Mouse (Mus musculus): ENCODE results near the gene Cldn3. TPM values are rescaled to one million over a fixed set of nuclear protein-coding genes. Genes with fewer than 3 reads are reported as not detected.

Cldn3 gene
- polyA plus RNA-seq, 1 experiment from 2014 or later: 2.9 TPM

DNA sequence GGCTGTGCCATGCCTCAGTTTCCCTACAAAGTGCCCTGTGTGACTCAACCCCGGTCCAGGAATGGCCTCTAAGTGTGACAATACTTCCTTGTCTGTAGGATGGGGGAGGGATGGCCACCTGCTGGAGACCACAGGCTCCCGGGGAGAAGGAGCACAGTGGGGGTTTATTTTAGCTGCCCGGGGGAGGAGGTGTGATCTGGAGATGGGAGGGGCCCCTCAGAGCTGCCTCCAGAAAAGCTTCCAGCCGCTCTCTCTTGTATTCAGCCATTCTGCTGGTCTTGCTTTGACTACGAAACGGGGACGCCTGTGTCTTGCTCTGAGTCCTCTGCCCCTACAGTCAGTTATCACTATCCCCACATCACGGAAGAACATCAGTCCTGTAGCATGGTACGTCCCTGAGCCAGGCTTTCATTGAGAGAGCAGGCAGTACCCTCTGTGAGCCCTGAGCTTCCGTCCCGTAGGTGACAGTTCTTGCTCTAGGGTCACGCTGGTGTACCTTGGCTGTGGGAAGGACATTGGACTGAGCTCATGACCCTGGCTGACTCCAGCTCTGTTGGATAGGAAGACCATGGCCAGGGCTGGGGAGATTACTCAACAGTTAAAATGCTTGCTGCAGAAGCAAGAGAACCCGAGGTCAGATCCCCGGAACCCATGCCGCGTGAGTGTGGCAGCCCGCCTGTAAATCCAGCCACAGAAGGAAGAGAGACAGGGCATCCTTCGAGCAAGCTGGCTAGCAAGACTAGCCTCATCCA is 49.8 kb downstream of the Cldn3 start:
- Histone ChIP-seq H3K27ac (replicated peaks) (no peak overlapping the region), H3K27me3 (ENCODE audit: low read depth, poor library complexity, severe bottlenecking) (no peaks in the 10 kb centered on the region), H3K9me3 (replicated peaks) (peaks cover 12% of the 10 kb centered on the region; the same call in 1 of the 2 replicates), H3K36me3 (peaks cover 12% of the 10 kb centered on the region), H3K4me1 (peaks cover 7% of the 10 kb centered on the region; the same call in 1 of the 2 replicates), H3K4me3 (no peak overlapping the region)
- whole genome bisulfite sequencing: 66% methylated on average over 18 of the region's 18 CpGs
- no peak for DNase-seq (ENCODE audit: low spot score)

Other genes starting within 250 kb of the Cldn3 start
- gene Eln, start 238.9 kb upstream of the Cldn3 start, polyA plus RNA-seq (2016; fragmentation: Nextera tagmentation; extraction: Ambion mirVana): 0.88 and 2.0 TPM in 2 replicates
- not detected in 2 replicates for gene Tmem270, start 79.5 kb upstream of the Cldn3 start, polyA plus RNA-seq (2016; fragmentation: Nextera tagmentation; extraction: Ambion mirVana)
- 3.2 and 3.8 TPM in 2 replicates for gene Cldn13, start 70.7 kb upstream of the Cldn3 start, polyA plus RNA-seq (2016; fragmentation: Nextera tagmentation; extraction: Ambion mirVana)
- 9.6 and 12.8 TPM in 2 replicates for gene Mettl27, start 53.8 kb upstream of the Cldn3 start, polyA plus RNA-seq (2016; fragmentation: Nextera tagmentation; extraction: Ambion mirVana)
- 3.2 and 3.4 TPM in 2 replicates for gene Cldn4, start 39.3 kb upstream of the Cldn3 start, polyA plus RNA-seq (2016; fragmentation: Nextera tagmentation; extraction: Ambion mirVana)
- 39.4 and 39.8 TPM in 2 replicates for gene Abhd11, start 22.9 kb downstream of the Cldn3 start, polyA plus RNA-seq (2016; fragmentation: Nextera tagmentation; extraction: Ambion mirVana)
- 13.3 and 17.5 TPM in 2 replicates for gene Stx1a, start 37.3 kb downstream of the Cldn3 start, polyA plus RNA-seq (2016; fragmentation: Nextera tagmentation; extraction: Ambion mirVana)
- 27.2 and 28.3 TPM in 2 replicates for gene Dnajc30, start 78.0 kb downstream of the Cldn3 start, polyA plus RNA-seq (2016; fragmentation: Nextera tagmentation; extraction: Ambion mirVana)
- gene Bud23, start 78.7 kb downstream of the Cldn3 start, polyA plus RNA-seq (2016; fragmentation: Nextera tagmentation; extraction: Ambion mirVana): 158 and 179 TPM in 2 replicates
- 7.2 and 11.2 TPM in 2 replicates for gene Vps37d, start 92.1 kb downstream of the Cldn3 start, polyA plus RNA-seq (2016; fragmentation: Nextera tagmentation; extraction: Ambion mirVana)
- gene Mlxipl, start 103.7 kb downstream of the Cldn3 start, polyA plus RNA-seq (2016; fragmentation: Nextera tagmentation; extraction: Ambion mirVana): 2.0 TPM in 2 replicates
- gene Tbl2, start 163.4 kb downstream of the Cldn3 start, polyA plus RNA-seq (2016; fragmentation: Nextera tagmentation; extraction: Ambion mirVana): 23.6 and 25.8 TPM in 2 replicates
- gene Bcl7b, start 182.1 kb downstream of the Cldn3 start, polyA plus RNA-seq (2016; fragmentation: Nextera tagmentation; extraction: Ambion mirVana): 49.4 and 49.5 TPM in 2 replicates
- 49.3 and 51.5 TPM in 2 replicates for gene Baz1b, start 201.1 kb downstream of the Cldn3 start, polyA plus RNA-seq (2016; fragmentation: Nextera tagmentation; extraction: Ambion mirVana)